Mouse (Mus musculus): ENCODE measurements around the gene Wasl. TPM values are rescaled to one million over a fixed set of nuclear protein-coding genes. Genes with fewer than 3 reads are reported as not detected.
A peak's percentile ranks its signal among the peaks of the same experiment; 100 is the strongest.

The Wasl gene
- total and polyA plus RNA-seq, 2 experiments from 2014 or later = 19.0 to 49.0 TPM

- Histone ChIP-seq H3K9me3 (replicated peaks; ENCODE audit: control insufficient read depth, low read length) (no peaks in the 10 kb centered on the region), H3K4me1 (ENCODE audit: control insufficient read depth, insufficient read depth) (peaks cover 11% of the 10 kb centered on the region), H3K9ac (replicated peaks; ENCODE audit: low read depth, low read length) (no peak overlapping the region), H3K4me2 (ENCODE audit: low read depth, low read length) (no peak overlapping the region), H3K36me3 (replicated peaks; ENCODE audit: control insufficient read depth, insufficient read depth, low read length) (peaks cover 48% of the 10 kb centered on the region), H3K4me3 (ENCODE audit: low read depth, low read length) (no peak overlapping the region), H3K27me3 (ENCODE audit: control insufficient read depth, insufficient read depth, low read length) (no peaks in the 10 kb centered on the region), H3K27ac (ENCODE audit: low read depth) (no peak overlapping the region)
- DNase-seq (ENCODE audit: low spot score) (no peak), ATAC-seq (ENCODE audit: insufficient read depth, low read depth) (no peak)
- no peak for TF ChIP-seq EP300 (IDR thresholded peaks at IDR 0.05; ENCODE audit: low read depth)
- no peak for TF ChIP-seq CTCF (IDR thresholded peaks at IDR 0.05; ENCODE audit: low read depth)
- WGBS = 86% methylated on average over 4 of the region's 4 CpGs
These were observed 54.5 kb downstream of the Wasl start for GRCm38 (mm10) chr6:24610358-24610757.

GRCm38 (mm10) chr6:24609531-24609930 lies 55.3 kb downstream of the Wasl start:
- H3K27ac ChIP-seq (ENCODE audit: low read depth) = no peak overlapping the region
- H3K4me3 ChIP-seq (ENCODE audit: low read depth, low read length) = no peak overlapping the region
- no peaks in the 10 kb centered on the region for H3K27me3 ChIP-seq (ENCODE audit: control insufficient read depth, insufficient read depth, low read length)
- peaks cover 47% of the 10 kb centered on the region for H3K36me3 ChIP-seq (replicated peaks; ENCODE audit: control insufficient read depth, insufficient read depth, low read length)
- H3K4me2 ChIP-seq (ENCODE audit: low read depth, low read length) = no peak overlapping the region
- TF ChIP-seq CTCF (IDR thresholded peaks at IDR 0.05; ENCODE audit: low read depth) = no peak
- no peak for TF ChIP-seq EP300 (IDR thresholded peaks at IDR 0.05; ENCODE audit: low read depth)
- WGBS = 51% methylated on average over 4 of the region's 4 CpGs
- peaks cover 11% of the 10 kb centered on the region for H3K4me1 ChIP-seq (ENCODE audit: control insufficient read depth, insufficient read depth)
- DNase-seq (ENCODE audit: low spot score) = no peak
- no peaks in the 10 kb centered on the region for H3K9me3 ChIP-seq (replicated peaks; ENCODE audit: control insufficient read depth, low read length)
- H3K9ac ChIP-seq (replicated peaks; ENCODE audit: low read depth, low read length) = no peak overlapping the region
- ATAC-seq (ENCODE audit: insufficient read depth, low read depth) = no peak

GRCm38 (mm10) chr6:24608682-24609081 lies 56.1 kb downstream of the Wasl start:
- Histone ChIP-seq H3K4me2 (ENCODE audit: low read depth, low read length) (no peak overlapping the region), H3K27me3 (ENCODE audit: control insufficient read depth, insufficient read depth, low read length) (no peaks in the 10 kb centered on the region), H3K27ac (ENCODE audit: low read depth) (no peak overlapping the region), H3K36me3 (replicated peaks; ENCODE audit: control insufficient read depth, insufficient read depth, low read length) (peaks cover 51% of the 10 kb centered on the region), H3K4me1 (ENCODE audit: control insufficient read depth, insufficient read depth) (peaks cover 11% of the 10 kb centered on the region), H3K9ac (replicated peaks; ENCODE audit: low read depth, low read length) (no peak overlapping the region), H3K4me3 (ENCODE audit: low read depth, low read length) (no peak overlapping the region), H3K9me3 (replicated peaks; ENCODE audit: control insufficient read depth, low read length) (no peaks in the 10 kb centered on the region)
- DNase-seq (ENCODE audit: low spot score) (no peak), ATAC-seq (ENCODE audit: insufficient read depth, low read depth) (no peak)
- 91% methylated on average over 3 of the region's 3 CpGs for WGBS
- TF ChIP-seq EP300 (IDR thresholded peaks at IDR 0.05; ENCODE audit: low read depth) (no peak), CTCF (IDR thresholded peaks at IDR 0.05; ENCODE audit: low read depth) (no peak)

- Histone ChIP-seq H3K9ac (replicated peaks; ENCODE audit: low read depth, low read length) (no peak overlapping the region), H3K27me3 (ENCODE audit: control insufficient read depth, insufficient read depth, low read length) (no peaks in the 10 kb centered on the region), H3K9me3 (replicated peaks; ENCODE audit: control insufficient read depth, low read length) (no peaks in the 10 kb centered on the region), H3K4me2 (ENCODE audit: low read depth, low read length) (no peak overlapping the region), H3K4me3 (ENCODE audit: low read depth, low read length) (no peak overlapping the region), H3K27ac (ENCODE audit: low read depth) (no peak overlapping the region), H3K36me3 (replicated peaks; ENCODE audit: control insufficient read depth, insufficient read depth, low read length) (peaks cover 52% of the 10 kb centered on the region), H3K4me1 (ENCODE audit: control insufficient read depth, insufficient read depth) (peaks cover 11% of the 10 kb centered on the region)
- ATAC-seq (ENCODE audit: insufficient read depth, low read depth) (peak; percentile 27; the same call in 1 of the 2 replicates), DNase-seq (ENCODE audit: low spot score) (no peak)
- TF ChIP-seq EP300 (IDR thresholded peaks at IDR 0.05; ENCODE audit: low read depth) = no peak
- no peak for TF ChIP-seq CTCF (IDR thresholded peaks at IDR 0.05; ENCODE audit: low read depth)
- 40% methylated on average over 4 of the region's 4 CpGs for WGBS
These were observed 56.7 kb downstream of the Wasl start for GRCm38 (mm10) chr6:24608129-24608528.

- Histone ChIP-seq H3K9me3 (replicated peaks; ENCODE audit: control insufficient read depth, low read length) (no peaks in the 10 kb centered on the region), H3K27me3 (ENCODE audit: control insufficient read depth, insufficient read depth, low read length) (no peaks in the 10 kb centered on the region), H3K9ac (replicated peaks; ENCODE audit: low read depth, low read length) (no peak overlapping the region), H3K36me3 (replicated peaks; ENCODE audit: control insufficient read depth, insufficient read depth, low read length) (peaks cover 57% of the 10 kb centered on the region), H3K4me3 (ENCODE audit: low read depth, low read length) (no peak overlapping the region), H3K4me2 (ENCODE audit: low read depth, low read length) (no peak overlapping the region), H3K4me1 (ENCODE audit: control insufficient read depth, insufficient read depth) (peaks cover 14% of the 10 kb centered on the region), H3K27ac (ENCODE audit: low read depth) (no peak overlapping the region)
- 70% methylated on average over 15 of the region's 15 CpGs for WGBS
- DNase-seq (ENCODE audit: low spot score) (no peak), ATAC-seq (ENCODE audit: insufficient read depth, low read depth) (no peak)
- no peak for TF ChIP-seq CTCF (IDR thresholded peaks at IDR 0.05; ENCODE audit: low read depth)
- no peak for TF ChIP-seq EP300 (IDR thresholded peaks at IDR 0.05; ENCODE audit: low read depth)
These were observed 57.3 kb downstream of the Wasl start for GRCm38 (mm10) chr6:24607531-24607930.

- H3K27me3 ChIP-seq (ENCODE audit: control insufficient read depth, insufficient read depth, low read length) = no peaks in the 10 kb centered on the region
- ATAC-seq (ENCODE audit: insufficient read depth, low read depth) (no peak), DNase-seq (ENCODE audit: low spot score) (no peak)
- no peak overlapping the region for H3K4me2 ChIP-seq (ENCODE audit: low read depth, low read length)
- H3K9me3 ChIP-seq (replicated peaks; ENCODE audit: control insufficient read depth, low read length) = no peaks in the 10 kb centered on the region
- H3K4me1 ChIP-seq (ENCODE audit: control insufficient read depth, insufficient read depth) = peaks cover 14% of the 10 kb centered on the region
- no peak overlapping the region for H3K9ac ChIP-seq (replicated peaks; ENCODE audit: low read depth, low read length)
- peaks cover 61% of the 10 kb centered on the region for H3K36me3 ChIP-seq (replicated peaks; ENCODE audit: control insufficient read depth, insufficient read depth, low read length)
- H3K27ac ChIP-seq (ENCODE audit: low read depth) = 0 out of 2 replicates have a peak overlapping the region, but pooled peaks have one; percentile 7
- 63% methylated on average over 10 of the region's 10 CpGs for WGBS
- H3K4me3 ChIP-seq (ENCODE audit: low read depth, low read length) = no peak overlapping the region
- TF ChIP-seq CTCF (IDR thresholded peaks at IDR 0.05; ENCODE audit: low read depth) = peak; percentile 22; the same call in 1 of the 2 replicates
- no peak for TF ChIP-seq EP300 (IDR thresholded peaks at IDR 0.05; ENCODE audit: low read depth)
These were observed 58.3 kb downstream of the Wasl start for GRCm38 (mm10) chr6:24606512-24606911.
